Mouse (Mus musculus) gastrocnemius, postnatal 14 days (tissue): Measurements from ENCODE around the gene Ddx42. TPM values are rescaled to one million over a fixed set of nuclear protein-coding genes. Genes with fewer than 3 reads are reported as not detected.
A peak's percentile ranks its signal among the peaks of the same experiment; 100 is the strongest.
"Not testable (repeated sequence)": the region's sequence is repeated elsewhere in the genome, so short reads cannot be mapped to it uniquely, and the experiment has no call there.

Experiments
- DNase-seq: peaks from one replicate; pipeline ENCODE4 v3.0.0; 2021; ENCODE audit warnings: mixed read lengths
- intact Hi-C: fragments of 180-260 bp; cut with DNase I; formaldehyde crosslinking; loops from one replicate; pipeline ENCODE4 v1.15.1; 2025; ENCODE audit warnings: low total_unique reads
- total RNA-seq, 2 experiments: library from RNA; stranded (reverse); gene quantifications; 2 replicates each; pipeline ENCODE4 v1.2.3; 2021

Gene Ddx42
- total RNA-seq, 2 experiments from 2014 or later, result 22.5 to 24.8 TPM

DNA sequence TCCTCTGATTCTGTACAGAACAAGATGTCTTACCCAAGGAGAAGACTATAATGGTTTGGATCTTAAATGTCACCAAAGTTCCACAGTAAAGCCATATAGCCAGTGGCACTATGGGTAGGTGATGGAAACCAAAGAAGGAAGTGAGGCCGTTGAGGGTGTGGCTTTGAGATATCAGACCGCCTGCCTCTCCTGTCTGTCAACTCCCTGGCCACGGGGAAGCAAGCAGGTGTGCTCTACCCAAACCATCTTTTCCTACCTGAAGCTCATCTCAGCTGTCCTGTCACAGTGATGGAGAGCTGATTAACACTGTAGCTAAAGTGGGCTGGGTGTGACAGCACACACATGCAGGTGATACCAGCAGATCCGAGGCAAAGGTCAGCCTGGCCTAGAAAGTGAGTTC, 18.4 kb upstream of the Ddx42 start:
- intact Hi-C loops, result no loop called here
- no peak for DNase-seq

DNA sequence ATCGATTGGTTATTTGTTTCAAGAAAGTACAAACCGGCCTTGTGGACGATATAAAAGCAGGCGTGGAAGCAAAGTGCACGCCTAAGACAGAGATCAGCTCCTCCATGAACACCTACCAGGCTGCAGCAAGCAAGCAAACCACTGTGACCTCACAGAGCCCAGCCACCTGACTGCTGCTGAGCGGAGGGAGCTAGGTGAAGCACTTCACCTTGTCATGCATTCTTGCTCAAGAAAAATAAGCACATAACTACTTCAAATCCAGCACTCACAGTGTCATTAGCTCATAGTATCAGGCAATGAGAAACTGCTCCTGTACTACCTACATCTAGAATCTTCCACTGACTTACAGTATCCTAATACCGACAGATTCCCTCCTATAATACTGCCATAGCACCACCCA, 16.7 kb upstream of the Ddx42 start:
- intact Hi-C loops, DNase-seq: not testable (repeated sequence)

DNA sequence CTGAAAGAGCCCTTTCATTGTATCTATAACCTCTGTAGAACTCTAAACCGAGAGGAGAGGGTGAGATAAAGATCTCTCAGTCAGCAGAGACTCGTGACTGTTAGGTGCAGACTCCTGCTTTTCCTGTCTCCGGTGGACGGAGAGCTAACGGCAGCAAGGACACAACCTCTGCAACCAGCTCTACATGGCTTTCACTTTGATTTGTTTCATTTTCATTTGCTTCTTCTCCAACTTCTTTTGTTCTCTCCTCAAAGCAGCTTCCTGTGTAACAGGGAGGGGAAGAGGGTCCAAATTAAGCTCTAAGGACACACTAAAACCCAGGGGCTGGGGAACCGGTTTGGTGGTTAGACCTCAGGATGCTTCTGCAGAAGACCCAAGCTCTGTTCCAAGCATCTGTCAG, 16.0 kb upstream of the Ddx42 start:
- DNase-seq, result no peak
- intact Hi-C loops, result no loop called here

DNA sequence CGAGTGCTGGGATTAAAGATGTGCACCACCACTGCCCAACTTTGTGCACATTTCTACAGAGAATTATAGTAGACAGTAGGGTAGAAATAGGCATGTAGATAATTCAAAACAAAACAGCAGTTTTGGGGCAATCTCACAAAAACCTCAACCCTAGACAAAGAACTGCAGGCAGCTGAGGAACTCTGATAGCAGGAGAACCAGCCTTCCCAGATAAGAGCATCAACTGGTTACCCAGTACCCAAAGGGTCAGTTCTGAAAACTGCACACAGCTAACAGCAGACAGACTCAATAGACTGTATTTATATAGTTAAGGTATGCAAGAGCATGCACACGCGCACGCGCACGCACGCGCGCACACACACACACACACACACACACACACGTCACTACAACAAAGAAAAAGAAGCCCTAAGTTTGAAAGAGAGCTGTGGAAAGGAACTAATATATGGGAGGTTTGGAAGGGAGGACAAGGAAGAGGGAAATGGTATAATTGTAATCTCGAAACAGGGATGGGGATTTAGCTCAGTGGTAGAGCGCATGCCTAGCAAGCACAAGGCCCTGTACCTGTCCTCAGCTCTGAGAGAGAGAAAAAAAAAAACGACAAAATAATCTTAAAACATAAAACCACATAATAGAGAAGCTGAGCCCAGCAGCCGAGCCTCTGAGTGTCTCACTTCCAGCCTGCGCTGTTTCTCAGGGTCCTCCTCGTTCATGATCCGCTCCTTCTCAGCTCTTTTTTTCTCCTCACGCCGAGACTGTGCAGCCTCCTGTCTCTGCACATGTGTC, 15.2 kb upstream of the Ddx42 start:
- intact Hi-C loops, result no loop called here
- no peak for DNase-seq

DNA sequence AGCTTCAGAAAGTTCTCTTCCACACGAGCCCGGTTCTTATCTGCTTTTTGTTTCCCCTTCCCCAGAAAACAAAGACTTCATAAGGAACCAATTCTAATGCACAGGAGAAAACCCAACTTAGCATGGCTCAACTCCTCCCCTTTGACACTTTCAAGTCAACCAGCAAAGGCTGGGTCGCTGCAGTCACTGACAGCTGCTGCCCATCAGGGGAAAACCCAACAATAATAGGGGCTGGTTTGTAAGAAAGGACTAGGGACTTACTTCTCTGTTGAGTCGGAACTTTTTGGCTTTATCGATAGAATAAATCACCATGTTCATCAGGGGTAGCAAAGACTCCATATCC, 14.6 kb upstream of the Ddx42 start, which contains the start of gene Strada:
Strada (minus strand) TSS at position 46 of the 343 bp plus-strand sequence.
- intact Hi-C loops, result no loop called here
- DNase-seq, result no peak

DNA sequence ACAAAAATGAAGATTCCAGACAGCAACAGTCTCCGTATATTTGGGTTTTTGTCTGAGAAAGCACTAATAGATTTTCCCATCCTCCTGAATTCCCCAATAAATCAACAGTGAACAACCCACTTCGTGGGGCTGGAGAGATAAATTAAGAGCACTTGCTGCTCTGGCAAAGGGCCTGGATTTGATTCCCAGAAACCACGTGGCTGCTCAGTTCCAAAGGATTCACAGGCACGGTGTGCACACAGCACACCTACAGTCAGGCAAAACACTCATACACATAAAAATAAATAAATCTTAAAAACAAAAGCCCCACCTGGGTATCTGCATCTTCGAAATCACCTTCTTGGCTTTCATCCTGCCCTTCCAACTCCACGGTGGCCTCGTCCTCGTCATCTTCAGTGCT, 4.0 kb upstream of the Ddx42 start:
- intact Hi-C loops, result no loop called here
- no peak for DNase-seq

DNA sequence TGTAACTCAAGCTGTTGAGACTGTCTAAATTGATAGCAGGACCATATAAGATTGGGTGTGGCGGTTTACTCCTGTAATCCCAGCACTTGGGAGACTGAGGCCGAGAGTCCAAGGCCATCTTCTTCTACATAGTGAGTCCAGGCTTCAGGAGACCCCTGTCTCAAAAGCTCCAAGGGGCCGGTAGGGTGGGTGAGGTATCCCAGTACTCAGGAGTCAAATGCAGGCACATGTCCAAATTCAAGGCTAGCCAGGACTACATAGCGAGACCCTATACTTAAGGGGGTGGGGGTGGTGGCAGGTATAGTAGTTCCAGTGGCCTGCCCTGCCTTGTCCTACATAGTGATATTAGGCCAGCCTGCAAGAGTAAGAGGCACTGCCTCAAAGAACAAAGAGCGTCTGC, 1.9 kb upstream of the Ddx42 start:
- no peak for DNase-seq
- intact Hi-C loops, result loop anchor here (5.0 kb wide), 1 partner anchor 37 kb away; no protein-coding TSS in a partner anchor

DNA sequence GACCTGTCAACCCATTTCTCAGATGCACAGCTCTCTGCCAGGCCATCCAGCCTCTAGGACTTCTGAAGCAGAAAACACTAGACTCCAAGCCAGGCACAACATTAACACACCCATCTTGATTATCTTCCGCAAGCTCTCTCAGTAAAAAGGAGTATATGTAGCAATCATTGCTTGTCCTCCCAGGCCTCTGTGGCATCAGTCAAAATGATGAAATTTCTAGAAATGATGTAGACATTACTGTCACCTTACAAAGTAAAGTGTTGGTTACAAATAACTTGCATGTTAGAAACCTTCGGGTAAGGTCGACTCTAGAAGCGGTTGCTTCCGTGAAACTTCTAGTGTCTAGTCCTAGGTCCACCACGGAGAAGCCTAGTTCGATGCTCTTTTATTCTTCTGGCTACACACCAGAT, 1.3 kb upstream of the Ddx42 start:
- intact Hi-C loops, result loop anchor here (5.0 kb wide), 1 partner anchor 37 kb away; no protein-coding TSS in a partner anchor
- DNase-seq, result no peak

DNA sequence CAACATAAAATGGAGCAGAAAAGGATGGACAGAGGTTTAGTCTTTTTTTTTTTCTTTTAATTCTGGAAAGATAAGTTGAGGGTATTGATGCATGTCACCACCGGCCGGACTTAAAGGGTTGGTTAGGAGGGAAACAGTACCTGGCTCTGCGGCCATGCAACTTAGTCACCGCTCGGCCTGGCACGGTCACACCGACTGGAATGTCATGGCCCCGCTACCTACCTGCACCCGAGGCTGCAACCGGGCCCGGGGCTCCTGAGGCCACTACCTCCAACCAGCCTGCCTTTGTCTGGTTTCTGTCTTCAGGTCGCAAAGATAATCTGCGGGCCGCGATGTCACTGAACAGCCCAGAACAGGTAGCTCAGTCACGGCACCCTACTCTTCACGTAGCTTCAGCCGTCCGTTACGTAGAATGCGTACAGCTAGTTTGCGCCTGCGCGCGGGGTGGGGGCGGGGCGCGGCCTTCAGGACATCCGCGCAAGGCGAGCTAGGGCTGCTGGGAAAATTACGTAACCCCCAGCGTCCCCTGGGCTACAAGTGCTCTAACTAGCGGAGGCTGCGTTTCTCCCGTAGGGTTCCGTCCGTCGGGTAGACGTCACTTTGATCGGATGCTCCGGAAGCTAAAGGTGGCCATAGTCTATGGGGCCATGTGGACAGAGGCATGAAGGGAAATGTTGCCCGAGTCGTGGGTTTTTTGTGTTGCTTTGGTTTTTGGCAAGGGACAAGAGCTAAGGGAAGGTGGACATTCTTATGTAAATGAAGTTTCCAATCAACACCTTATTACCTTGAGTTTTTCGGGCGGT, 598 bp upstream of the Ddx42 start, which contains the start of gene Ccdc47:
Ccdc47 (minus strand) TSS at position 418 of the 803 bp plus-strand sequence.
- peak; percentile 96 for DNase-seq
- intact Hi-C loops, result loop anchor here (5.0 kb wide), 1 partner anchor 36 kb away; no protein-coding TSS in a partner anchor

DNA sequence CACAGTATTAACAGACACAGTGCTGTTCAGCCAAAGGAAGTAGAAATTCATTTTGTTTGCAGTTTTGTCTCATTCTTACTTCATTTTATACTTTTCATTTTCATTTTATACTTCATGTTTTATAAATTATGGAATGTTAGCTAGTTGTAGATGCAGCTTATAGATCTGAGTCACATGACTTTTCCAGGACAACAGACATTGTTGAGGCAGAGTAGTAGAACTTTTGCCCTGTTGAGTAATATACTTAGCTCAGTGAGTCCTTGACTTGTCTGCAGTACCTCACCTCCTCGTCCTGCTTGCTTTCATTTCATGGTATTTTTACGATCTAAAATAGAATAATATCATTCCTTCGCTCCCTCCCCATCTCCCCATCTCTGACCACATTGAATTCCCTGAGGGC, 3.9 kb downstream of the Ddx42 start:
- intact Hi-C loops, result no loop called here

DNA sequence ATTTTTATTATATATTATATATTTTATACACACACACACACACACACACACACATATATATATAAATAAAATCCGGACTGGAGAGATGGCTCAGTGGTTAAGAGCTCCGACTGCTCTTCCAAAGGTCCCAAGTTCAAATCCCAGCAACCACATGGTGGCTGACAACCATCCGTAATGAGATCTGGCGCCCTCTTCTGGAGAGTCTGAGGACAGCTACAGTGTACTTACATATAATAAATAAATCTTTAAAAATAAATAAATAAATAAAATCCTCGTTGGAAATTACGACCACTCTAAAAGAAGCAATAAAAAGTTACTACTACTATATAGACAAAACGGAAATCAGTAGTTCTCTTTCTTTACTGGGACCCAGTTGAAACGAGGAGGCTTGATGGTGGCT, 17.3 kb downstream of the Ddx42 start:
- intact Hi-C loops, DNase-seq: not testable (repeated sequence)

More for the DNA sequence above, 3.9 kb downstream of the Ddx42 start:
- no peak for DNase-seq

DNA sequence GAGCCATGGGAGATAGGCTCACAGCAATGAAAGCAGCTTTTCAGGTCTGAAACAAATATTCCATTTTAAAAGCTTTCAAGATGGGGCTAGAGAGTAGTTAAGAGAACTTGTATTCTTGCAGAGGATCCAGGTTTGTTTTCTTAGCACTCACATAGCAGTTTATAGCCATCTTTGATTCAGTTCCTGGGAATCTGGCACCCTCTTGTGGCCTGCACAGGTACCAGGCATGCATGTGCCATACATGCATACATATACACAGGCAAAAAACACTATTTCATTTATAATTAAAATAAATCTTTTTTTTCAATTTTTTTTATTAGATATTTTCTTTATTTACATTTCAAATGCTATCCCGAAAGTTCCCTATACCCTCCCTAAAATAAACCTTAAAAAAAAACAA, 30.1 kb downstream of the Ddx42 start:
- no peak for DNase-seq
- intact Hi-C loops, result no loop called here

DNA sequence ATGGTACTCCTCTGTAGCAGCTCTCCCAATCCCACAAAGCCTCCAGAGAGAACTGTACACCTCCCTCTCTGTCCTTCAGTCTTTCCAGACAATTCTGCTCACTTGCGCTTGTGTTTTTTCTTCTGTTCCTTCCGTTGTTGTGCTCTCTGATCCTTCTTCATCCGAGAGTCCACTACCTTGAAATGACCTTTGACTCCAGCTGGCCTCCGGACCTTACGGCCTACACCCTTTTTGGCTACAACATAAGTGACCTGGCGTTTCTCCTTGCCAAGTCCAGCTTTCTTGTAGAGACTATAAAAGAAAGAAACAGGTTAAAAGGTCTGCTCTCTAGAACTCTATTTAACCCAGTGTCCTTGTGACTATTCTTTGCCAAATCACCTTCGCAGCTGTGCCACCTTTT, 32.6 kb downstream of the Ddx42 start:
- intact Hi-C loops, result no loop called here
- DNase-seq, result no peak

DNA sequence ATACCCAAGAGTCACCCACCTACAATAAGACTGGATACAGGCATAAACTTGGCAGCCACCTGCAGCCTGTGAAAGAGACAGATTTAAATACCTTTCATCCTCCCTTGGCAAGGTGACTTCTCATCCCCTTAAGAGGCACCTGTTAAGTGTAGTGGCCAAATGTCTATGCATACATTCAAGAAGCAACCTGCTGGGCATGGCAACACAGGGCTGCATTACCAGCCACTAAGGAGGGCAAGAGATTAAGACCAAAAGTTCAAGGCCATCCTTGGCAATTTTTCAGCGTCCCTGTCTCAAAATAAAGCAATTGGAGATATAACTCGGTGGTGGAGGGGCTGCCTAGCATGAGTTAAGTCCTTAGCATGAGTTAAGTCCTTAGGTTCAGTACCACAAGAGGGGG, 38.0 kb downstream of the Ddx42 start:
- intact Hi-C loops, result loop anchor here (5.0 kb wide), 1 partner anchor 37 kb away; the partner anchor contains the start of genes Ccdc47 and Ddx42
- no peak for DNase-seq

DNA sequence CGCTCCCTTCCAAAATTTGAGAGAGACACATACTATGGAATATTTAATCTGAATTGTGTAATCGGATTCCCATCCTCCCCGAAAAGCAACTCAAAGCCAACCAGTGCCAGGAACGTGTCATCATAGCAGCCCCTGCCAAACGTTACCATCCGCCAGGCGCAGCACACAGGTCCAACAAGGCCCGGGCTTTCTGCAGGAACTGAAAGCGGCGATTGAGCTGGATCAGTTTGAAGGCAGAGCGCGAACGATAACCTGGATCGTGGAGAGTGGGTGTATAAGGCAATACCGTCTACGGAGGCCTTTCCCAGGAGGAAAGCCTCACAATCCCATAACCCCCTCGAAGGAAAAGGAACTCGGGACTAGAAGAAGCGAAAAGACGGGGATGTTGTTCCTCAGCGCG, 38.4 kb downstream of the Ddx42 start:
- intact Hi-C loops, result no loop called here
- DNase-seq, result no peak

DNA sequence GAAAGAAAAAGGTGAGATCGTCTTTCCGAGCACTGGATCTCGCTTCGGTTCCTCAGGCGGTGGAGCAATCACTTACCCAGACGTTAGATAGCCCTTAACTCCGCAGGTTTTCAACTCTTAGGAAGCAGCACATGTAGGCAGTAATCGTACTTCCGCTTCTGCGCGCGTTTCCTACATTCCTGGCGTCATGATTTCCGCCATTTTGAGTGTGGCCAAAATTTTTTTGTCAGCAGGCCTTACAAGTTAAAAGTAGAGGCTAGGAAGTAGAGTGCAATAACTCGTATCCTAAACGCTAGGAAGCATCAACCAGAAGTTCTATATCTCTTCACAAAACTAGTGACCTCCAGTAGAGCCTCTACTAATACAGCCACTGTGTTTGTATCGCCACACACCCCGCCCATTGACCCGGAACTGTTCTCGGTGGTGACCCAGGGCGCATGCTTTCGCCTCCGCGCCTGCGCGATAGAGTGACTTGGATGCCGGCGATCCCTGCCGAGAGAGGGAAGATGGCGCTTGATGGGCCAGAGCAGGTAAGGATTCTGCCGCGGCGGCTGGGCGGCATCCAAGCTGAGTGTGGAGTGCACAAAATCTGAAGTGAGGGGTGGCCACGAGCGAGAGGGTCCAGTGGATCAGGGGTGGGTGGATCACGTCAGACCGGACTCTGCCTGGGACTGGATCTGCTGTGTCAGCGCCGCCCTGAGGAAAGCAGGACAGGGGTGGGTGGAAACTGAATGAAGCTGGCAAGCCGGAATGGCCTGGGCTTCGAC, 39.1 kb downstream of the Ddx42 start, which contains the start of the genes Ftsj3 and Psmc5:
Ftsj3 (minus strand) TSS at position 395 of the 767 bp plus-strand sequence.
Psmc5 (plus strand) TSS at position 470 of the 767 bp plus-strand sequence.
- intact Hi-C loops, result no loop called here
- DNase-seq, result peak; percentile 98

DNA sequence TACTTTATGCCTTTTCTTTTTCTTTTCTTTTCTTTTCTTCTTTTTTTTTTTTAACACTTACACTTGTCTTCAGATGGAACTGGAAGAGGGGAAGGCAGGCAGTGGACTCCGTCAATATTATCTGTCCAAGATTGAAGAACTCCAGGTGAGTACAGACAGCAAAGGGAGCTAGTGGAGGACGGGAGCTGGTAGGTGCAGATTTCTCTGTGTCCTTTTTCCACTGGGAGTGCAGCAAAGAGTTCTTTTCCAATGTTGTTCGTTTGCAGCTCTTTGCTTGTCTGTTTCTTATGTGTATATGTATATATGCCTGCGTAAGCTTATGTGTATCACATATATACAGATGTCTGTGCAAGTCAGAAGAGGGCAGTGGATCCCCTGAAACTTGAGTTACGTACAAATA, 40.0 kb downstream of the Ddx42 start:
- no peak for DNase-seq
- intact Hi-C loops, result no loop called here

DNA sequence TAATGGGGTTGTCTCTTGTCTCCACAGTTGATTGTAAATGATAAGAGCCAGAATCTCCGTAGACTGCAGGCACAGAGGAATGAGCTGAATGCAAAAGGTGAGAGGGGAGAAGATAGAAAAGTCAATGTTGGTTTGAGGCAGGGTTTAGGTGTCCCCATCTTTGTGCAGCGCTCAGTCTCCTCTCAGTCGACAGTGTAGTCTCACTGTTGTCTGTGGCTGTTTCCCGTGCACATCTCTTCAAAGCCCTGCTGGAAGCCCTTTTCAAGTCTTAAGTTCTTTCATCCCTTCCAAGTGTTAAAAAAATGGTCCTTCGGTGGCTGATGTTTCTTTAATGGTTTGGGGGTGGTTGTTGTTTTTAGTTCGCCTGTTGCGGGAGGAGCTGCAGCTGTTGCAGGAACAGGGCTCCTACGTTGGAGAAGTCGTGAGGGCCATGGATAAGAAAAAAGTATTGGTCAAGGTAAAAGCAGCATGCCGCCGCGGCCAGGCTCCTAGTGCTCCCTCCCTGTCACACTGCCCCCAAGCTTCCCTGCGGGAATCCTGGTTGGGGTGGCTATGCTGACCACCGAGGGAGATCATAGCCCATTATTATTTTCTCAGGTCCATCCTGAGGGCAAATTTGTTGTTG, 44.2 kb downstream of the Ddx42 start:
- no peak for DNase-seq
- intact Hi-C loops, result no loop called here

DNA sequence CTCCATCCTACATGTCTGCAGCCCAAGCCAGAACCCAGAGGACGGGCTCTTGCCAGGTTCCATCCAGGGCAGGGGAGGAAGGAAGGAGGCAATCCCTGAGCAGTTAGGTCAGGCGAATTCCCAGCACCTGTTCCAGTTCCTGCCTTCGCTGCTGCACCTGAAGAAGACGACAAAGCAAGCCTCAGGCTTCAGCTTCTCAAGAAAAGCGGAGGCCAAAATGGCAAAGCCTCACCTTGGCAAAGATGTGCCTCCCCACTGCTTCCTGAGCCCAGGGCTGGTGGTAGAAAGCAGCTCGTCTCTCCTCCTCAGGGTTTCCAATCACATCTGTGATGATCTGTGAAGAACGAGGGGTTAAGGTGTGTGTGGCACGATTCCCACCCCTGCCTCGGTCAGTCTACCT, 47.2 kb downstream of the Ddx42 start:
- DNase-seq, result no peak
- intact Hi-C loops, result no loop called here
